Mouse (Mus musculus) MEL (cell line): Measurements from ENCODE around the gene Olfr49. TPM values are rescaled to one million over a fixed set of nuclear protein-coding genes. Genes with fewer than 3 reads are reported as not detected.

ENCODE experiments used
- DNase-seq: peaks from one replicate; pipeline ENCODE4 v3.0.0; 2011; ENCODE audit warnings: low read depth, low spot score
- H3K27ac ChIP-seq: 2 replicates; pipeline ENCODE4 v1.5.1; 2012; ENCODE audit warnings: low read depth, mild to moderate bottlenecking, control low read depth, low read length, moderate library complexity; ENCODE audit not compliant: control insufficient read depth
- H3K27me3 ChIP-seq, 2 experiments: fragments of 150-350 bp in 1 of 2; sonication (generic) in 1 of 2; 2 replicates each; pipeline ENCODE4 v1.6.1; 2012; ENCODE audit warnings: low read length in 2 of 2, mild to moderate bottlenecking in 2 of 2, improper control_type of control experiment in 1 of 2, moderate library complexity in 1 of 2; ENCODE audit not compliant: insufficient read depth in 2 of 2, control insufficient read depth in 1 of 2
- H3K36me3 ChIP-seq, 2 experiments: 2 replicates each; pipeline ENCODE4 v1.6.1; 2012 to 2014; ENCODE audit warnings: low read length in 2 of 2, improper control_type of control experiment in 1 of 2, inconsistent platforms in 1 of 2, mild to moderate bottlenecking in 1 of 2; ENCODE audit not compliant: insufficient read depth in 2 of 2, control insufficient read depth in 1 of 2
- H3K4me1 ChIP-seq, 2 experiments: fragments of 150-350 bp in 1 of 2; sonication (generic) in 1 of 2; 2 replicates each; pipeline ENCODE4 v1.6.1; 2012; ENCODE audit warnings: low read length in 2 of 2, improper control_type of control experiment in 1 of 2, mild to moderate bottlenecking in 1 of 2; ENCODE audit not compliant: insufficient read depth in 2 of 2, control insufficient read depth in 1 of 2
- H3K4me3 ChIP-seq, 2 experiments: fragments of 150-350 bp in 1 of 2; sonication (generic) in 1 of 2; 2 replicates each; pipeline ENCODE4 v1.5.1; 2012; ENCODE audit warnings: low read depth in 2 of 2, low read length in 2 of 2, mild to moderate bottlenecking in 2 of 2, moderate library complexity in 2 of 2, control low read depth in 1 of 2, improper control_type of control experiment in 1 of 2; ENCODE audit not compliant: control insufficient read depth in 1 of 2, insufficient read depth in 1 of 2
- H3K79me2 ChIP-seq: 2 replicates; pipeline ENCODE4 v1.6.1; 2012; ENCODE audit warnings: mild to moderate bottlenecking, low read length, moderate library complexity; ENCODE audit not compliant: control insufficient read depth, poor library complexity, insufficient read depth
- H3K9ac ChIP-seq: 2 replicates; pipeline ENCODE4 v1.6.1; 2012; ENCODE audit warnings: low read depth, mild to moderate bottlenecking, control low read depth, low read length, moderate library complexity; ENCODE audit not compliant: control insufficient read depth, poor library complexity, severe bottlenecking
- H3K9me3 ChIP-seq: fragments of 150-350 bp; sonication (generic); replicated peaks from 2 replicates; pipeline ENCODE4 v1.6.1; 2012; ENCODE audit warnings: mild to moderate bottlenecking, low read length, improper control_type of control experiment, moderate library complexity; ENCODE audit not compliant: insufficient read depth
- BHLHE40 ChIP-seq: IDR thresholded peaks from 2 replicates; pipeline ENCODE4 v1.6.1; 2012; ENCODE audit warnings: low read depth, mild to moderate bottlenecking, inconsistent platforms, low read length, improper control_type of control experiment, borderline replicate concordance
- CHD1 ChIP-seq: IDR thresholded peaks from 2 replicates; pipeline ENCODE4 v1.6.1; 2012; ENCODE audit warnings: low read depth, mild to moderate bottlenecking, inconsistent platforms, low read length, improper control_type of control experiment
- CTCF ChIP-seq, 3 experiments: IDR thresholded peaks in 2 of 3; conservative IDR thresholded peaks in 1 of 3; 2 replicates each; pipeline ENCODE4 v1.5.1; 2011 to 2012; ENCODE audit warnings: low read length in 3 of 3, low read depth in 2 of 3, mild to moderate bottlenecking in 2 of 3, improper control_type of control experiment in 1 of 3, inconsistent platforms in 1 of 3, mixed read lengths in 1 of 3, moderate library complexity in 1 of 3; ENCODE audit not compliant: control insufficient read depth in 1 of 3, insufficient read depth in 1 of 3, poor library complexity in 1 of 3, severe bottlenecking in 1 of 3
- EP300 ChIP-seq, 2 experiments: IDR thresholded peaks; 2 replicates each; pipeline ENCODE4 v1.6.1; 2011; ENCODE audit warnings: improper control_type of control experiment in 2 of 2, low read length in 2 of 2, low read depth in 1 of 2, mild to moderate bottlenecking in 1 of 2
- GATA1 ChIP-seq: IDR thresholded peaks from 2 replicates; pipeline ENCODE4 v1.6.1; 2011; ENCODE audit warnings: low read depth, low read length, improper control_type of control experiment
- HCFC1 ChIP-seq: IDR thresholded peaks from 2 replicates; pipeline ENCODE4 v1.6.1; 2012; ENCODE audit warnings: low read depth, mild to moderate bottlenecking, inconsistent platforms, low read length, improper control_type of control experiment, moderate library complexity
- JUND ChIP-seq: IDR thresholded peaks from 2 replicates; pipeline ENCODE4 v1.6.1; 2011; ENCODE audit warnings: low read depth, mild to moderate bottlenecking, improper control_type of control experiment, low read length
- MAFK ChIP-seq: IDR thresholded peaks from 2 replicates; pipeline ENCODE4 v1.6.1; 2011; ENCODE audit warnings: low read depth, mild to moderate bottlenecking, low read length, improper control_type of control experiment, borderline replicate concordance
- MAX ChIP-seq: IDR thresholded peaks from 2 replicates; pipeline ENCODE4 v1.6.1; 2011; ENCODE audit warnings: low read length, improper control_type of control experiment
- MAZ ChIP-seq: IDR thresholded peaks from 2 replicates; pipeline ENCODE4 v1.6.1; 2012; ENCODE audit warnings: low read depth, mild to moderate bottlenecking, inconsistent platforms, low read length, improper control_type of control experiment
- MEF2A ChIP-seq: IDR thresholded peaks from 2 replicates; pipeline ENCODE4 v1.6.1; 2014; ENCODE audit warnings: low read depth, mild to moderate bottlenecking, inconsistent platforms, low read length, improper control_type of control experiment; ENCODE audit not compliant: poor library complexity, insufficient replicate concordance, severe bottlenecking; ENCODE audit errors: extremely low read depth
- MXI1 ChIP-seq: IDR thresholded peaks from 2 replicates; pipeline ENCODE4 v1.6.1; 2011; ENCODE audit warnings: mild to moderate bottlenecking, low read depth, low read length, improper control_type of control experiment
- NELFE ChIP-seq: IDR thresholded peaks from 2 replicates; pipeline ENCODE4 v1.6.1; 2011; ENCODE audit warnings: low read depth, low read length, improper control_type of control experiment
- NRF1 ChIP-seq: IDR thresholded peaks from 2 replicates; pipeline ENCODE4 v1.6.1; 2014; ENCODE audit warnings: low read depth, mild to moderate bottlenecking, inconsistent platforms, low read length, improper control_type of control experiment, moderate library complexity; ENCODE audit not compliant: poor library complexity, insufficient read depth, severe bottlenecking
- POLR2AphosphoS2 ChIP-seq: IDR thresholded peaks from 2 replicates; pipeline ENCODE4 v1.6.1; 2011; ENCODE audit warnings: low read length, improper control_type of control experiment
- POLR2AphosphoS5 ChIP-seq: IDR thresholded peaks from 2 replicates; pipeline ENCODE4 v1.6.1; 2012; ENCODE audit warnings: low read depth, borderline replicate concordance, mild to moderate bottlenecking, inconsistent platforms, low read length, moderate library complexity, mixed read lengths
- RAD21 ChIP-seq: IDR thresholded peaks from 2 replicates; pipeline ENCODE4 v1.6.1; 2011; ENCODE audit warnings: mild to moderate bottlenecking, low read depth, low read length, improper control_type of control experiment
- RCOR1 ChIP-seq: IDR thresholded peaks from 2 replicates; pipeline ENCODE4 v1.6.1; 2012; ENCODE audit warnings: low read depth, mild to moderate bottlenecking, inconsistent platforms, low read length, improper control_type of control experiment
- SIN3A ChIP-seq: IDR thresholded peaks from 2 replicates; pipeline ENCODE4 v1.6.1; 2012; ENCODE audit warnings: low read length, improper control_type of control experiment, inconsistent platforms
- TAL1 ChIP-seq: IDR thresholded peaks from 2 replicates; pipeline ENCODE4 v1.6.1; 2012; ENCODE audit warnings: mild to moderate bottlenecking, inconsistent platforms, low read length, moderate library complexity, mixed read lengths
- TCF12 ChIP-seq: IDR thresholded peaks from 2 replicates; pipeline ENCODE4 v1.6.1; 2014; ENCODE audit warnings: low read depth, mild to moderate bottlenecking, inconsistent platforms, low read length, improper control_type of control experiment, moderate library complexity
- UBTF ChIP-seq: IDR thresholded peaks from 2 replicates; pipeline ENCODE4 v1.6.1; 2012; ENCODE audit warnings: low read depth, mild to moderate bottlenecking, inconsistent platforms, low read length, improper control_type of control experiment, moderate library complexity, borderline replicate concordance; ENCODE audit not compliant: insufficient read depth
- USF1 ChIP-seq: IDR thresholded peaks from 2 replicates; pipeline ENCODE4 v1.6.1; 2014; ENCODE audit warnings: low read depth, mild to moderate bottlenecking, inconsistent platforms, low read length, improper control_type of control experiment, moderate library complexity
- USF2 ChIP-seq, 2 experiments: IDR thresholded peaks; 2 replicates each; pipeline ENCODE4 v1.6.1; 2011 to 2012; ENCODE audit warnings: improper control_type of control experiment in 2 of 2, low read length in 2 of 2, borderline replicate concordance in 1 of 2, inconsistent platforms in 1 of 2, low read depth in 1 of 2, mild to moderate bottlenecking in 1 of 2; ENCODE audit not compliant: insufficient read depth in 1 of 2
- ZC3H11A ChIP-seq: IDR thresholded peaks from 2 replicates; pipeline ENCODE4 v1.6.1; 2012; ENCODE audit warnings: low read depth, mild to moderate bottlenecking, inconsistent platforms, low read length, improper control_type of control experiment
- ZNF384 ChIP-seq: IDR thresholded peaks from 2 replicates; pipeline ENCODE4 v1.6.1; 2012; ENCODE audit warnings: low read depth, mild to moderate bottlenecking, inconsistent platforms, low read length, improper control_type of control experiment
- polyA plus RNA-seq, 2 experiments: library from polyadenylated mRNA; stranded (reverse) in 1 of 2; unstranded in 1 of 2; fragments of >175 nt in 1 of 2; fragments of >200 nt in 1 of 2; gene quantifications; 2 replicates each; pipeline versions ENCODE4 v1.2.1 to v1.2.4; 2012; ENCODE audit warnings: low replicate concordance in 2 of 2, low read depth in 1 of 2; ENCODE audit not compliant: insufficient read length in 2 of 2, insufficient read depth in 1 of 2, missing spikeins in 1 of 2
- total RNA-seq: library from RNA; depleted of rRNA; stranded (reverse); fragments of 300-350 nt; gene quantifications from 2 replicates; pipeline ENCODE4 v1.2.3, GENCODE M21; 2012

Gene Olfr49
- total and polyA plus RNA-seq, 3 experiments = not detected

GRCm38 (mm10) chr14:54261386-54261785 lies 23.4 kb downstream of the Olfr49 start (continued):
- TF ChIP-seq MXI1 = no peak

- TF ChIP-seq TCF12 (no peak), GATA1 (no peak), POLR2AphosphoS2 (no peak), MEF2A (no peak), HCFC1 (no peak), NRF1 (no peak), EP300 (IDR thresholded peaks at IDR 0.05; ENCODE audit: low read depth in 1 of 2, low read length in 2 of 2) (no peak), UBTF (no peak), ZNF384 (no peak), BHLHE40 (no peak), NELFE (no peak), ZC3H11A (no peak), TAL1 (no peak), USF1 (no peak), CTCF (IDR thresholded peaks at IDR 0.05 in 2 of 3, conservative IDR thresholded peaks at IDR 0.05 in 1 of 3; ENCODE audit: control insufficient read depth in 1 of 3, insufficient read depth in 1 of 3, low read depth in 2 of 3, low read length in 3 of 3, poor library complexity in 1 of 3, severe bottlenecking in 1 of 3) (no peak), SIN3A (no peak), MAX (no peak), MAZ (no peak)
- peak; percentile 37 for DNase-seq
- H3K9ac ChIP-seq = 0 out of 2 replicates have a peak overlapping the region, but pooled peaks have one; percentile 55
Measured at GRCm38 (mm10) chr14:54260196-54260595, 24.5 kb downstream of the Olfr49 start.

GRCm38 (mm10) chr14:54259722-54260085 lies 25.0 kb downstream of the Olfr49 start:
- H3K27ac ChIP-seq = 0 out of 2 replicates have a peak overlapping the region, but pooled peaks have one; percentile 13

More at GRCm38 (mm10) chr14:54260196-54260595, 24.5 kb downstream of the Olfr49 start:
- Histone ChIP-seq H3K79me2 (no peaks in the 10 kb centered on the region; the same call in 1 of the 2 replicates), H3K4me3 (peak overlapping the region in 1 of 2 experiments; percentile 77; a peak in 1 of 4 replicates), H3K9me3 (no peaks in the 10 kb centered on the region), H3K27me3 (no peaks in the 10 kb centered on the region), H3K27ac (no peak overlapping the region), H3K36me3 (peaks cover 0 to 12% of the 10 kb centered on the region in 2 experiments; a peak in 2 of 4 replicates), H3K4me1 (peaks cover 6 to 19% of the 10 kb centered on the region in 2 experiments)

More at GRCm38 (mm10) chr14:54259722-54260085, 25.0 kb downstream of the Olfr49 start:
- Histone ChIP-seq H3K4me3 (peak overlapping the region; percentile 70 to 77), H3K27me3 (no peaks in the 10 kb centered on the region), H3K36me3 (peaks cover 0 to 13% of the 10 kb centered on the region in 2 experiments; a peak in 2 of 4 replicates)
- no peak for TF ChIP-seq POLR2AphosphoS5
- TF ChIP-seq SIN3A = no peak
- no peak for TF ChIP-seq CHD1
- no peak for TF ChIP-seq MAFK
- TF ChIP-seq RAD21 = no peak
- no peak for TF ChIP-seq USF2 (IDR thresholded peaks at IDR 0.05; ENCODE audit: borderline replicate concordance in 1 of 2, insufficient read depth in 1 of 2, low read depth in 1 of 2, low read length in 2 of 2)
- TF ChIP-seq JUND = no peak
- no peak for TF ChIP-seq ZC3H11A
- TF ChIP-seq MEF2A = no peak
- no peak for TF ChIP-seq MAZ
- no peak for TF ChIP-seq RCOR1
- TF ChIP-seq, all 39 proteins: peak for 0
- no peaks in the 10 kb centered on the region; the same call in 1 of the 2 replicates for H3K79me2 ChIP-seq
- H3K9ac ChIP-seq = peak overlapping the region; percentile 55
- DNase-seq = no peak
- H3K4me1 ChIP-seq = peaks cover 6 to 19% of the 10 kb centered on the region in 2 experiments
- H3K9me3 ChIP-seq = no peaks in the 10 kb centered on the region
